Mouse (Mus musculus) heart, embryonic 15.5 days (tissue): ENCODE data around the gene Arcn1. TPM values are rescaled to one million over a fixed set of nuclear protein-coding genes. Genes with fewer than 3 reads are reported as not detected.
A peak's percentile ranks its signal among the peaks of the same experiment; 100 is the strongest.
"Not testable (repeated sequence)": the region's sequence is repeated elsewhere in the genome, so short reads cannot be mapped to it uniquely, and the experiment has no call there.

Experiments
- ATAC-seq: fragments of 200-750 bp; cut with Nextera tagmentation; replicated peaks from 2 replicates; pipeline ENCODE4 v1.8.0; 2017; ENCODE audit warnings: low read depth, moderate TSS enrichment; ENCODE audit not compliant: insufficient number of reproducible peaks, insufficient read depth, low FRiP score
- H3K27ac ChIP-seq: fragments of 300-500 bp; sonication (generic); 2 replicates; pipeline ENCODE4 v1.5.1; 2015; ENCODE audit warnings: mild to moderate bottlenecking, inconsistent platforms
- H3K27me3 ChIP-seq: fragments of 300-500 bp; sonication (generic); 2 replicates; pipeline ENCODE4 v1.6.1; 2015; ENCODE audit warnings: inconsistent platforms
- H3K36me3 ChIP-seq: fragments of 300-500 bp; sonication (generic); 2 replicates; pipeline ENCODE4 v1.6.1; 2015; ENCODE audit warnings: mild to moderate bottlenecking, inconsistent platforms
- H3K4me1 ChIP-seq: fragments of 300-500 bp; sonication (generic); replicated peaks from 2 replicates; pipeline ENCODE4 v1.6.1; 2015; ENCODE audit warnings: inconsistent platforms
- H3K4me2 ChIP-seq: fragments of 300-500 bp; sonication (generic); 2 replicates; pipeline ENCODE4 v1.6.1; 2015; ENCODE audit warnings: inconsistent platforms, mild to moderate bottlenecking, moderate library complexity
- H3K4me3 ChIP-seq: fragments of 300-500 bp; sonication (generic); 2 replicates; pipeline ENCODE4 v1.5.1; 2015; ENCODE audit warnings: mild to moderate bottlenecking, inconsistent platforms
- H3K9ac ChIP-seq: fragments of 300-500 bp; sonication (generic); 2 replicates; pipeline ENCODE4 v1.6.1; 2015; ENCODE audit warnings: mild to moderate bottlenecking, inconsistent platforms
- H3K9me3 ChIP-seq: fragments of 300-500 bp; sonication (generic); replicated peaks from 2 replicates; pipeline ENCODE4 v1.6.1; 2016; ENCODE audit warnings: inconsistent platforms
- WGBS: fragments of 180-500 bp; shearing (Covaris S2); methylation state at CpG from one replicate; pipeline ENCODE4 v1.1.7; 2015; ENCODE audit warnings: mixed read lengths; 5-methylcytosine and 5-hydroxymethylcytosine counted together
- polyA plus RNA-seq: library from polyadenylated mRNA; unstranded; fragments of >200 nt; fragmentation: Nextera tagmentation; extraction: Ambion mirVana; gene quantifications from 2 replicates; pipeline ENCODE4 v1.2.1, GENCODE M21; 2015

Arcn1 gene
- polyA plus RNA-seq, 1 experiment from 2014 or later: 106 TPM

- H3K4me3 ChIP-seq: peak overlapping the region; percentile 73; the same call in 1 of the 2 replicates
- no peak for ATAC-seq
- 36% methylated on average over 7 of the region's 7 CpGs for WGBS
- peaks cover 22% of the 10 kb centered on the region for H3K27me3 ChIP-seq
- H3K36me3 ChIP-seq: no peaks in the 10 kb centered on the region
- H3K9me3 ChIP-seq: no peaks in the 10 kb centered on the region
- H3K27ac ChIP-seq: no peak overlapping the region
- H3K4me1 ChIP-seq: peaks cover 13% of the 10 kb centered on the region
- no peak overlapping the region; the same call in 1 of the 2 replicates for H3K9ac ChIP-seq
- peak overlapping the region; percentile 99 for H3K4me2 ChIP-seq
These were observed 30.7 kb upstream of the Arcn1 start for GRCm38 (mm10) chr9:44798298-44798697.

- Histone ChIP-seq H3K9ac (no peak overlapping the region), H3K4me2 (no peak overlapping the region), H3K27ac (no peak overlapping the region), H3K4me3 (no peak overlapping the region), H3K9me3 (no peaks in the 10 kb centered on the region), H3K36me3 (peaks cover 38% of the 10 kb centered on the region), H3K27me3 (peaks cover 5% of the 10 kb centered on the region), H3K4me1 (no peaks in the 10 kb centered on the region)
- no peak for ATAC-seq
- 69% methylated on average over 9 of the region's 9 CpGs for WGBS
These were observed 25.2 kb upstream of the Arcn1 start for GRCm38 (mm10) chr9:44792842-44793241.

GRCm38 (mm10) chr9:44772750-44773651 lies 5.4 kb upstream of the Arcn1 start:
- Histone ChIP-seq H3K9ac (peak overlapping the region; percentile 78), H3K4me2 (peak overlapping the region; percentile 82), H3K4me3 (peak overlapping the region; percentile 73), H3K9me3 (no peaks in the 10 kb centered on the region), H3K4me1 (peaks cover 9% of the 10 kb centered on the region), H3K27me3 (no peaks in the 10 kb centered on the region), H3K36me3 (peaks cover 10% of the 10 kb centered on the region), H3K27ac (peak overlapping the region; percentile 85)
- under 1% methylated on average over 41 of the region's 41 CpGs for WGBS
- ATAC-seq: peak; percentile 97

- Histone ChIP-seq H3K4me2 (no peak overlapping the region), H3K9ac (no peak overlapping the region; the same call in 1 of the 2 replicates), H3K36me3 (peaks cover 9% of the 10 kb centered on the region), H3K4me1 (peaks cover 9% of the 10 kb centered on the region), H3K27me3 (no peaks in the 10 kb centered on the region), H3K27ac (peak overlapping the region; percentile 57), H3K4me3 (no peak overlapping the region), H3K9me3 (no peaks in the 10 kb centered on the region)
- ATAC-seq: no peak
- 13% methylated on average over 5 of the region's 5 CpGs for WGBS
These were observed 4.7 kb upstream of the Arcn1 start for GRCm38 (mm10) chr9:44772392-44772749.

GRCm38 (mm10) chr9:44771376-44771775 lies 3.7 kb upstream of the Arcn1 start:
- WGBS: 91% methylated on average over 5 of the region's 5 CpGs
- H3K36me3 ChIP-seq: peaks cover 9% of the 10 kb centered on the region
- H3K4me2 ChIP-seq: no peak overlapping the region
- H3K9me3 ChIP-seq: no peaks in the 10 kb centered on the region
- no peak overlapping the region for H3K27ac ChIP-seq
- no peaks in the 10 kb centered on the region for H3K27me3 ChIP-seq
- peaks cover 11% of the 10 kb centered on the region for H3K4me1 ChIP-seq
- no peak overlapping the region for H3K4me3 ChIP-seq
- ATAC-seq: no peak
- H3K9ac ChIP-seq: no peak overlapping the region

GRCm38 (mm10) chr9:44768029-44768394 lies 367 bp upstream of the Arcn1 start:
- H3K9ac ChIP-seq: not testable (repeated sequence)
- peak overlapping the region; percentile 98 for H3K27ac ChIP-seq

GRCm38 (mm10) chr9:44760873-44761272 lies 6.8 kb downstream of the Arcn1 start:
- 58% methylated on average over 2 of the region's 2 CpGs for WGBS

More at GRCm38 (mm10) chr9:44768029-44768394, 367 bp upstream of the Arcn1 start:
- peak overlapping the region; percentile 63 for H3K4me2 ChIP-seq
- H3K4me3 ChIP-seq: peak overlapping the region; percentile 88
- 31% methylated on average over 9 of the region's 9 CpGs for WGBS
- H3K4me1 ChIP-seq: peaks cover 24% of the 10 kb centered on the region
- ATAC-seq, H3K27me3 ChIP-seq, H3K9me3 ChIP-seq, H3K36me3 ChIP-seq: not testable (repeated sequence)

GRCm38 (mm10) chr9:44748473-44748872 lies 19.2 kb downstream of the Arcn1 start:
- ATAC-seq: no peak
- Histone ChIP-seq H3K4me3 (no peak overlapping the region), H3K27me3 (no peaks in the 10 kb centered on the region), H3K4me1 (no peaks in the 10 kb centered on the region), H3K9ac (no peak overlapping the region), H3K36me3 (peaks cover 84% of the 10 kb centered on the region), H3K27ac (no peak overlapping the region), H3K4me2 (no peak overlapping the region), H3K9me3 (no peaks in the 10 kb centered on the region)
- WGBS: 90% methylated on average over 7 of the region's 7 CpGs

More at GRCm38 (mm10) chr9:44760873-44761272, 6.8 kb downstream of the Arcn1 start:
- Histone ChIP-seq H3K9ac (no peak overlapping the region), H3K4me3 (no peak overlapping the region), H3K9me3 (no peaks in the 10 kb centered on the region), H3K4me1 (peaks cover 29% of the 10 kb centered on the region), H3K36me3 (peaks cover 31% of the 10 kb centered on the region), H3K4me2 (no peak overlapping the region), H3K27ac (no peak overlapping the region), H3K27me3 (no peaks in the 10 kb centered on the region)
- ATAC-seq: no peak

- Histone ChIP-seq H3K27me3 (no peaks in the 10 kb centered on the region), H3K9ac (no peak overlapping the region), H3K27ac (no peak overlapping the region), H3K4me3 (no peak overlapping the region), H3K4me1 (no peaks in the 10 kb centered on the region), H3K4me2 (no peak overlapping the region), H3K36me3 (peaks cover 86% of the 10 kb centered on the region), H3K9me3 (no peaks in the 10 kb centered on the region)
- ATAC-seq: no peak
- WGBS: 96% methylated on average over 3 of the region's 3 CpGs
These were observed 20.3 kb downstream of the Arcn1 start for GRCm38 (mm10) chr9:44747341-44747740.

- H3K9ac ChIP-seq: no peak overlapping the region
- no peaks in the 10 kb centered on the region for H3K9me3 ChIP-seq
- no peaks in the 10 kb centered on the region for H3K27me3 ChIP-seq
- WGBS: 79% methylated on average over 3 of the region's 3 CpGs
- H3K4me3 ChIP-seq: no peak overlapping the region
- ATAC-seq: no peak
- H3K4me1 ChIP-seq: no peaks in the 10 kb centered on the region
- H3K27ac ChIP-seq: no peak overlapping the region
- H3K36me3 ChIP-seq: peaks cover 82% of the 10 kb centered on the region
- H3K4me2 ChIP-seq: no peak overlapping the region
These were observed 21.0 kb downstream of the Arcn1 start for GRCm38 (mm10) chr9:44746666-44747065.

GRCm38 (mm10) chr9:44745371-44745770 lies 22.3 kb downstream of the Arcn1 start:
- Histone ChIP-seq H3K27me3 (no peaks in the 10 kb centered on the region), H3K4me2 (no peak overlapping the region), H3K9me3 (no peaks in the 10 kb centered on the region), H3K36me3 (peaks cover 79% of the 10 kb centered on the region), H3K9ac (no peak overlapping the region), H3K4me3 (no peak overlapping the region), H3K27ac (no peak overlapping the region), H3K4me1 (no peaks in the 10 kb centered on the region)
- WGBS: 88% methylated on average over 7 of the region's 7 CpGs
- ATAC-seq: no peak
